Mouse (Mus musculus): ENCODE data around the gene Bcl6. TPM values are rescaled to one million over a fixed set of nuclear protein-coding genes. Genes with fewer than 3 reads are reported as not detected.
A peak's percentile ranks its signal among the peaks of the same experiment; 100 is the strongest.

Bcl6 gene
- total RNA-seq, 2 experiments from 2014 or later: 46.6 to 53.6 TPM

DNA sequence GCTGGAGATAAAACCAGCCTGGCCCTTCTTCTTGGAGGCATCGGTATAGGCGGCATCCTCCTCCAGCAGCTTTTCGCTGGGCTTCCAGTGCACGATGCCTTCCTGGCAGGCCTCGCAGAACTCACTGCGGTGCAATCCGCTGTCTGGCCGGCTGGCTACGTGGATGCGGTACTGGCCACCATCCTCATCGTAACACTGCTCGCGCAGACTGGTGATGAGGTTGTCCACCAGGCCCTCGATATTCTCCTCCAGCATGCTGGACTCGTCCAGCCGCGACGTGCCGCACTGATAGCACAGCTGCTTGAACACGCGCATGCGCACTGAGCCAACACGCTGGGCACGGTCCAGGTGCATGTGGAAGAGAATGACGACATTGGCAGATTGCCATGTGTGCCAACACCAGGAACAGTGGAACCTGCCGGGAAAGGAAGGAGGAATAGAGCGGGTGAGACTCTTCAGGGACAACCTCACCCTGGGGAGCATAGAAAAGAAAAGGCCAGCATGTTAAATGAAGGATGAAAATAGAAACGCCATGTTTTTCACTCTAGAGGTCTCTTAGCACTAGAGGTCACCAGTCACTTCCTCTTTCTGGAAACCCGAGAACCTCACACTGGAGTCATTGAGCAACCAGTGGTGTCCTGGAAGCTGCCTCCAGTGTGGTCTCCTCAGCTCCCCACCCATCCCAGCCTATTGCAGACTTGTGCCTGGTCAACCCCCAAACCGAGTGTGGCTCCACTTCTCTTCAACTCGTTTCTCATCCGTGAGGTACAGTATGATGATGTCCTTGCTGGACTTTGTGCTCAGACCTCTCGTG lies 61.1 kb downstream of the Bcl6 start:
- DNase-seq: peak; percentile 4

DNA sequence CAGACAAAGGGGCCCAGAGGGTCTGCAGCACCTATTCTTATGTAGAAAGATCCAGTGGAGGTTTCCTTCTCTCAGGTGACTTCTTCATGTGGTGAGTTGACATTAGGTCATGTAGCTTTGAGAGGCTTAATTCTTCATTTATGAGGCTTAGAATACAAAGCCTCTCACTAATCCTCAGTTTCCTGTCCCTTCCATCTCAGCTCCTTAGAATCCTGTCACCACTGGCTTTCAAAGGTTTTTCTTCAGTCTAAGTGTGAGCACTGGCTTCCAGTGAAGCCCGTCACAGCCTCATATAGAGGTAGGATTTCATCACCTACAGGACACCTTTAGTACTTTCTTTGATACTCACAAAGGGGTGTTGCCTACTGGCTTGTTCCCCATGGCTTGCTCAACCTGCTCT lies 65.7 kb downstream of the Bcl6 start:
- DNase-seq: no peak

DNA sequence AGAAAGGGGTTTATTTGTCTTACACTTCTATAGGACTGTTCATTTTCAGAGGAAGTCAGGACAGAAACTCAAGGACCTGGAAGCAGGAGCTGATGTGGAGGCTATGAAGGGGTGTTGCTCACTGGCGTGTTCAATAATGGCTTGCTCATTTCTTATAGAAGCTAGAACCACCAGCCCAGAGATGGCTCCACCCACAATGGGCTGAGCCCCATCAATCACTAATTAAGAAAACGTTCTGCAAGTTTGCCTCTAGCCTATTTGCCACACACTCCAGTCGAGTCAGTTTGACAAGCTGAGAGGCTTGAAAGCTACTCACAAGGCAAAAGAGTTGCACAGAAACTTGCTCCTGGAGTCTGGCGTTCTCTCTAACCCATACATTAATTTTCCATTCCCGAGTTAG lies 67.0 kb downstream of the Bcl6 start:
- DNase-seq: no peak

DNA sequence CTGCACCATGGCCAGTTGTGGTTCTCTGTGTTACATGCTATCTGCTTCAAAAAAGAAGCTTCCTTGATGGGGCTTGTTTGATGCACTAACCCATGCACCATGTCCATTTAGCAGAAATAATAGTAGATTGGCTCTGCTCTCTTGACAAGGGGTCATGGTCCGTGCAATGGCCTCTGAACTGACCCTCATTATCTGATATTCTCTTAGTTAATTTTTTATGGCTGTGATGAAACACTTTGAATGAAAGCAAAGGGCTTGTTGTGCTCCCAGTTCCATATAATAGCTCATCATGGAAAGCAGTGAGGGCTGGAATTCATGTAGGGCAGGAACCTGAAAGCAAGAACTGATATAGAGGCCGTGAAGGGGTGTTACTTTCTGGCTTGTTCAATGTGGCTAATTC lies 69.2 kb downstream of the Bcl6 start:
- no peak for DNase-seq

Other genes with a start within 250 kb of the Bcl6 start
- gene Sst, start 97.9 kb downstream of the Bcl6 start, total RNA-seq (2021): 1 to 10 TPM; 1.4 to 1.7 TPM
- gene Rtp2, start 56.5 kb downstream of the Bcl6 start, total RNA-seq (2021): not detected
- gene Gm37419, start 370 bp downstream of the Bcl6 start, total RNA-seq (2021): not detected